16 mouse cellular contexts compared by ENCODE assay signal in the genomic region with DNA sequence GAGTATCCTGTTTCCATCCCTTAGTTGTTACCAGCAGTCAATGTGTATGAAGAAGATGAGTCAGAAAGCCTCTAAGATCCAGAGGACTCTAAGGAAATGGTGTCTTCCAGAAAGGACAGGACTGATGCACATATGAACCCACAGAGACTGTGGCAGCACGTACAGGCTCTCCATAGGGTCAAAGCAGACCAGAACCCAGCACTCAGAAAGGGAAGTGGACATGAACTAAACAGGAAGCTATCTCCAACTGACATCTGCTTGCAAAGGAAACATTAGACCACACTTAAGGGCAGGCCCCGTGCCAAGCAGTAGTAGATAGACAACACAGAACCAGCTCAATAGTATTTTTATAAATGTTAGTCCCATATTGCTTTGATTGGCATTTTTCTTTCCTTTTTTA. TPM values are rescaled to one million over a fixed set of nuclear protein-coding genes. Genes with fewer than 3 reads are reported as not detected.
DNase-seq lines count a peak whose midpoint lies in the region; ATAC-seq and TF ChIP-seq lines count a peak whose summit lies in the region.
"Had no signal": no experiment of that assay in that cellular context is flagged by ENCODE, and none has a peak within 500 bp of the region (broad histone marks: within the 10 kb centered on the region; RNA-seq: fewer than 3 reads in every experiment).

No protein-coding gene starts in this region.

- H3K27me3 ChIP-seq in midbrain, embryonic 11.5 days (ENCODE audit: control insufficient read depth, insufficient read depth, low read length) = no peaks in the 10 kb centered on the region
- no peaks in the 10 kb centered on the region for H3K27me3 ChIP-seq in midbrain, postnatal 0 days (ENCODE audit: insufficient read depth, low read length)
- H3K27me3 ChIP-seq in lung, postnatal 0 days (replicated peaks; ENCODE audit: insufficient read depth, low read length) = no peaks in the 10 kb centered on the region
- H3K27me3 ChIP-seq in heart, embryonic 12.5 days (replicated peaks) = no peaks in the 10 kb centered on the region
- H3K27me3 ChIP-seq: embryonic facial prominence, embryonic 13.5 days; forebrain, embryonic 13.5 days had no signal

- H3K36me3 ChIP-seq in midbrain, embryonic 11.5 days (ENCODE audit: control insufficient read depth, insufficient read depth, low read length) = no peaks in the 10 kb centered on the region
- no peaks in the 10 kb centered on the region for H3K36me3 ChIP-seq in midbrain, postnatal 0 days (ENCODE audit: insufficient read depth, low read length)
- no peaks in the 10 kb centered on the region for H3K36me3 ChIP-seq in lung, postnatal 0 days (ENCODE audit: insufficient read depth, low read length)
- H3K36me3 ChIP-seq in heart, embryonic 12.5 days = no peaks in the 10 kb centered on the region
- H3K36me3 ChIP-seq: embryonic facial prominence, embryonic 13.5 days had no signal

- peak; percentile 24; the same call in 1 of the 2 replicates for TF ChIP-seq EP300 in lung, postnatal 0 days (IDR thresholded peaks at IDR 0.05)

- no peak overlapping the region for H3K9ac ChIP-seq in midbrain, embryonic 11.5 days (ENCODE audit: low read length)
- H3K9ac ChIP-seq in midbrain, postnatal 0 days (replicated peaks; ENCODE audit: low read length, poor library complexity, severe bottlenecking) = no peak overlapping the region
- no peak overlapping the region for H3K9ac ChIP-seq in lung, postnatal 0 days (replicated peaks; ENCODE audit: low read depth)
- no peak overlapping the region for H3K9ac ChIP-seq in heart, embryonic 12.5 days
- H3K9ac ChIP-seq: embryonic facial prominence, embryonic 13.5 days; forebrain, embryonic 13.5 days had no signal

- no peaks in the 10 kb centered on the region for H3K9me3 ChIP-seq in midbrain, embryonic 11.5 days (ENCODE audit: control insufficient read depth, low read length)
- H3K9me3 ChIP-seq in midbrain, postnatal 0 days (ENCODE audit: low read length) = no peaks in the 10 kb centered on the region
- H3K9me3 ChIP-seq in lung, postnatal 0 days (ENCODE audit: low read length) = no peaks in the 10 kb centered on the region
- no peaks in the 10 kb centered on the region for H3K9me3 ChIP-seq in heart, embryonic 12.5 days (replicated peaks)
- H3K9me3 ChIP-seq: embryonic facial prominence, embryonic 13.5 days; forebrain, embryonic 13.5 days had no signal

- no peak for TF ChIP-seq CTCF in midbrain, postnatal 0 days (IDR thresholded peaks at IDR 0.05)
- TF ChIP-seq CTCF in lung, postnatal 0 days (IDR thresholded peaks at IDR 0.05) = no peak

- DNase-seq in midbrain, embryonic 11.5 days (ENCODE audit: low spot score, missing footprints) = peak; percentile 76
- DNase-seq in midbrain, postnatal 0 days (ENCODE audit: low spot score) = no peak
- DNase-seq in lung, postnatal 0 days (ENCODE audit: low spot score) = peak; percentile 39
- peak; percentile 18 for DNase-seq in naive thymus-derived CD4-positive, alpha-beta T cell, adult 2 months (ENCODE audit: low read depth)
- no peak for DNase-seq in gastrocnemius, postnatal 10 days
- no peak for DNase-seq in layer of hippocampus, adult 8-10 months (ENCODE audit: low spot score in 2 of 2)
- DNase-seq: cerebellum, adult 2 months; gastrocnemius, postnatal 14 days; kidney, postnatal 25 days; thymus, postnatal 14 days had no signal

- no peak overlapping the region for H3K4me3 ChIP-seq in midbrain, embryonic 11.5 days (ENCODE audit: low read depth, low read length)
- H3K4me3 ChIP-seq in midbrain, postnatal 0 days (ENCODE audit: low read depth, low read length) = no peak overlapping the region
- H3K4me3 ChIP-seq in lung, postnatal 0 days (ENCODE audit: low read depth, low read length) = no peak overlapping the region
- no peak overlapping the region for H3K4me3 ChIP-seq in heart, embryonic 12.5 days
- H3K4me3 ChIP-seq: embryonic facial prominence, embryonic 13.5 days; forebrain, embryonic 13.5 days had no signal

- ATAC-seq in midbrain, embryonic 11.5 days (ENCODE audit: low FRiP score) = no peak
- no peak for ATAC-seq in midbrain, postnatal 0 days (ENCODE audit: low FRiP score)
- ATAC-seq in hematopoietic stem cell, adult 5-6 weeks (replicated peaks in 1 of 2; ENCODE audit: insufficient read depth in 1 of 2, low FRiP score in 2 of 2, low TSS enrichment in 1 of 2, low read depth in 1 of 2, poor library complexity in 2 of 2, severe bottlenecking in 2 of 2) = peak; percentile 92 to 93
- ATAC-seq in lung, postnatal 0 days = 0 out of 2 replicates have a peak, but pooled peaks have one; percentile 25
- ATAC-seq in heart, embryonic 12.5 days (ENCODE audit: insufficient number of reproducible peaks, low FRiP score) = no peak
- ATAC-seq: forebrain, embryonic 13.5 days had no signal

- no peak overlapping the region for H3K4me2 ChIP-seq in midbrain, embryonic 11.5 days
- no peak overlapping the region for H3K4me2 ChIP-seq in midbrain, postnatal 0 days (ENCODE audit: low read depth, low read length, poor library complexity, severe bottlenecking)
- H3K4me2 ChIP-seq in lung, postnatal 0 days (replicated peaks; ENCODE audit: low read depth, low read length) = no peak overlapping the region
- no peak overlapping the region for H3K4me2 ChIP-seq in heart, embryonic 12.5 days
- H3K4me2 ChIP-seq: embryonic facial prominence, embryonic 13.5 days; forebrain, embryonic 13.5 days had no signal

- H3K4me1 ChIP-seq in midbrain, embryonic 11.5 days (ENCODE audit: control insufficient read depth, insufficient read depth, low read length) = no peaks in the 10 kb centered on the region
- no peaks in the 10 kb centered on the region for H3K4me1 ChIP-seq in midbrain, postnatal 0 days (ENCODE audit: insufficient read depth, low read length)
- no peaks in the 10 kb centered on the region for H3K4me1 ChIP-seq in lung, postnatal 0 days (ENCODE audit: insufficient read depth, low read depth, low read length)
- H3K4me1 ChIP-seq in heart, embryonic 12.5 days (replicated peaks) = no peaks in the 10 kb centered on the region
- H3K4me1 ChIP-seq: embryonic facial prominence, embryonic 13.5 days; forebrain, embryonic 13.5 days had no signal

- WGBS in midbrain, embryonic 11.5 days = 67% methylated on average over 2 of the region's 2 CpGs
- WGBS in midbrain, postnatal 0 days = 86% methylated on average over 2 of the region's 2 CpGs
- 48% methylated on average over 2 of the region's 2 CpGs for WGBS in lung, postnatal 0 days
- WGBS in heart, embryonic 12.5 days = 51% methylated on average over 2 of the region's 2 CpGs

- no peak overlapping the region for H3K27ac ChIP-seq in midbrain, embryonic 11.5 days (ENCODE audit: low read depth, low read length)
- no peak overlapping the region for H3K27ac ChIP-seq in midbrain, postnatal 0 days (ENCODE audit: low read depth, low read length)
- no peak overlapping the region for H3K27ac ChIP-seq in lung, postnatal 0 days (ENCODE audit: low read length)
- H3K27ac ChIP-seq in heart, embryonic 12.5 days (ENCODE audit: poor library complexity, severe bottlenecking) = no peak overlapping the region
- H3K27ac ChIP-seq: embryonic facial prominence, embryonic 13.5 days; forebrain, embryonic 13.5 days had no signal

RNA-seq across cellular contexts. Expression of a gene that starts 12.3 kb away (rescaled TPM):
- 0.08 TPM in 1 of 2 replicates, not detected in the other for polyA plus RNA-seq in midbrain, embryonic 11.5 days (2014; fragmentation: Nextera tagmentation; extraction: Ambion mirVana)
- not detected in 2 replicates for total RNA-seq in midbrain, postnatal 0 days (2014; rRNA removed)
- polyA plus RNA-seq in midbrain, postnatal 0 days (2015; fragmentation: Nextera tagmentation; extraction: Ambion mirVana) = not detected in 2 replicates
- total RNA-seq in hematopoietic stem cell, adult 5-6 weeks (2017) = 3.9 and 8.8 TPM in 2 replicates
- 0.30 and 0.31 TPM in 2 replicates for polyA plus RNA-seq in lung, postnatal 0 days (2015; fragmentation: Nextera tagmentation; extraction: Ambion mirVana)
- not detected for total RNA-seq in gastrocnemius, postnatal 10 days (2021)
- under 1 TPM in 3 of 4 experiments, not detected in 1; 0.14 to 0.39 (median 0.18) TPM for total RNA-seq in layer of hippocampus, adult 8-10 months (2022)
- polyA plus RNA-seq in heart, embryonic 12.5 days (2016; fragmentation: Nextera tagmentation; extraction: Ambion mirVana) = 0.26 and 0.31 TPM in 2 replicates
- total RNA-seq: gastrocnemius, postnatal 14 days had no signal
- polyA plus RNA-seq: forebrain, embryonic 13.5 days had no signal

RNA-seq across cellular contexts. Expression of a gene that starts 27.3 kb away (rescaled TPM):
- 0.18 and 0.32 TPM in 2 replicates for polyA plus RNA-seq in midbrain, embryonic 11.5 days (2014; fragmentation: Nextera tagmentation; extraction: Ambion mirVana)
- 1.2 and 1.4 TPM in 2 replicates for total RNA-seq in midbrain, postnatal 0 days (2014; rRNA removed)
- 0.92 and 1.6 TPM in 2 replicates for polyA plus RNA-seq in midbrain, postnatal 0 days (2015; fragmentation: Nextera tagmentation; extraction: Ambion mirVana)
- total RNA-seq in hematopoietic stem cell, adult 5-6 weeks (2017) = 0.25 and 1.3 TPM in 2 replicates
- 0.10 and 0.13 TPM in 2 replicates for polyA plus RNA-seq in lung, postnatal 0 days (2015; fragmentation: Nextera tagmentation; extraction: Ambion mirVana)
- not detected for total RNA-seq in gastrocnemius, postnatal 10 days (2021)
- 1 to 10 TPM; 1.3 to 2.5 (median 1.6) TPM for total RNA-seq in layer of hippocampus, adult 8-10 months (2022)
- not detected in 2 replicates for polyA plus RNA-seq in heart, embryonic 12.5 days (2016; fragmentation: Nextera tagmentation; extraction: Ambion mirVana)
- total RNA-seq: gastrocnemius, postnatal 14 days had no signal
- polyA plus RNA-seq: heart, embryonic 16.5 days had no signal

RNA-seq across cellular contexts. Expression of a gene that starts 56.0 kb away (rescaled TPM):
- polyA plus RNA-seq in midbrain, embryonic 11.5 days (2014; fragmentation: Nextera tagmentation; extraction: Ambion mirVana) = 0.14 TPM in 1 of 2 replicates, not detected in the other
- total RNA-seq in midbrain, postnatal 0 days (2014; rRNA removed) = not detected in 2 replicates
- polyA plus RNA-seq in midbrain, postnatal 0 days (2015; fragmentation: Nextera tagmentation; extraction: Ambion mirVana) = not detected in 2 replicates
- total RNA-seq in hematopoietic stem cell, adult 5-6 weeks (2017) = 4.2 and 7.8 TPM in 2 replicates
- polyA plus RNA-seq in lung, postnatal 0 days (2015; fragmentation: Nextera tagmentation; extraction: Ambion mirVana) = 0.10 and 0.26 TPM in 2 replicates
- under 1 TPM; 0.14 to 0.25 TPM for total RNA-seq in gastrocnemius, postnatal 10 days (2021)
- not detected for total RNA-seq in layer of hippocampus, adult 8-10 months (2022)
- 0.21 and 0.26 TPM in 2 replicates for polyA plus RNA-seq in heart, embryonic 12.5 days (2016; fragmentation: Nextera tagmentation; extraction: Ambion mirVana)
- total RNA-seq: left cerebral cortex, postnatal 10 days had no signal
- polyA plus RNA-seq: cerebellum, adult 2 months; forebrain, embryonic 13.5 days had no signal

RNA-seq across cellular contexts. Expression of a gene that starts 58.3 kb away (rescaled TPM):
- 320 and 334 TPM in 2 replicates for polyA plus RNA-seq in midbrain, embryonic 11.5 days (2014; fragmentation: Nextera tagmentation; extraction: Ambion mirVana)
- total RNA-seq in midbrain, postnatal 0 days (2014; rRNA removed) = 141 TPM in 2 replicates
- 221 and 222 TPM in 2 replicates for polyA plus RNA-seq in midbrain, postnatal 0 days (2015; fragmentation: Nextera tagmentation; extraction: Ambion mirVana)
- total RNA-seq in hematopoietic stem cell, adult 5-6 weeks (2017) = not detected in 2 replicates
- 0.53 and 0.76 TPM in 2 replicates for polyA plus RNA-seq in lung, postnatal 0 days (2015; fragmentation: Nextera tagmentation; extraction: Ambion mirVana)
- under 1 TPM; 0.70 to 0.90 TPM for total RNA-seq in gastrocnemius, postnatal 10 days (2021)
- 100 to 1,000 TPM; 207 to 253 (median 235) TPM for total RNA-seq in layer of hippocampus, adult 8-10 months (2022)
- 10.0 and 10.2 TPM in 2 replicates for polyA plus RNA-seq in heart, embryonic 12.5 days (2016; fragmentation: Nextera tagmentation; extraction: Ambion mirVana)

Comparison
In these comparisons a context has a peak if more than half of its experiments do, and no peak if none do; other contexts are left out.
1. DNase-seq: peak in midbrain, embryonic 11.5 days (single experiment), lung, postnatal 0 days (single experiment) and naive thymus-derived CD4-positive, alpha-beta T cell, adult 2 months (single experiment); none in midbrain, postnatal 0 days (single experiment), gastrocnemius, postnatal 10 days (single experiment) and layer of hippocampus, adult 8-10 months (0 of 2).
2. ATAC-seq: peak in hematopoietic stem cell, adult 5-6 weeks (2 of 2) and lung, postnatal 0 days (single experiment); none in midbrain, embryonic 11.5 days (single experiment), midbrain, postnatal 0 days (single experiment) and heart, embryonic 12.5 days (single experiment).